Mouse (Mus musculus) myocyte (in vitro differentiated cells): ENCODE data around the gene Sqstm1.

Experiments used
- CEBPB ChIP-seq: IDR thresholded peaks from 2 replicates; pipeline ENCODE4 v1.6.1; 2011; ENCODE audit warnings: mild to moderate bottlenecking, moderate library complexity; ENCODE audit not compliant: poor library complexity, insufficient read depth, severe bottlenecking
- E2F4 ChIP-seq: IDR thresholded peaks from one replicate; pipeline ENCODE4 v1.6.1; 2011; ENCODE audit warnings: mild to moderate bottlenecking, control low read depth, moderate library complexity; ENCODE audit not compliant: insufficient read depth
- MAX ChIP-seq: IDR thresholded peaks from one replicate; pipeline ENCODE4 v1.6.1; 2011; ENCODE audit warnings: low read depth, mild to moderate bottlenecking, control low read depth
- MYOD1 ChIP-seq, 3 experiments: IDR thresholded peaks; one replicate each; pipeline ENCODE4 v1.6.1; 2011; ENCODE audit warnings: control low read depth in 2 of 3, low read depth in 2 of 3, mild to moderate bottlenecking in 2 of 3, moderate library complexity in 1 of 3; ENCODE audit not compliant: insufficient read length in 2 of 3, control insufficient read depth in 1 of 3
- POLR2A ChIP-seq: IDR thresholded peaks from one replicate; pipeline ENCODE4 v1.6.1; 2011; ENCODE audit warnings: low read depth, mild to moderate bottlenecking, control low read depth, moderate library complexity; ENCODE audit not compliant: insufficient read length
- REST ChIP-seq: IDR thresholded peaks from one replicate; pipeline ENCODE4 v1.6.1; 2011; ENCODE audit warnings: mild to moderate bottlenecking, control low read depth, moderate library complexity; ENCODE audit not compliant: insufficient read depth, insufficient read length
- SRF ChIP-seq: IDR thresholded peaks from one replicate; pipeline ENCODE4 v1.6.1; 2011; ENCODE audit warnings: low read depth; ENCODE audit not compliant: control insufficient read depth, insufficient read length
- TCF12 ChIP-seq: IDR thresholded peaks from one replicate; pipeline ENCODE4 v1.6.1; 2011; ENCODE audit warnings: mild to moderate bottlenecking, control low read depth; ENCODE audit not compliant: poor library complexity, insufficient read depth, severe bottlenecking
- TCF3 ChIP-seq: IDR thresholded peaks from one replicate; pipeline ENCODE4 v1.6.1; 2011; ENCODE audit warnings: low read depth, control low read depth; ENCODE audit not compliant: insufficient read length
- USF1 ChIP-seq: IDR thresholded peaks from one replicate; pipeline ENCODE4 v1.6.1; 2011; ENCODE audit warnings: low read depth, mild to moderate bottlenecking, control low read depth, moderate library complexity

DNA sequence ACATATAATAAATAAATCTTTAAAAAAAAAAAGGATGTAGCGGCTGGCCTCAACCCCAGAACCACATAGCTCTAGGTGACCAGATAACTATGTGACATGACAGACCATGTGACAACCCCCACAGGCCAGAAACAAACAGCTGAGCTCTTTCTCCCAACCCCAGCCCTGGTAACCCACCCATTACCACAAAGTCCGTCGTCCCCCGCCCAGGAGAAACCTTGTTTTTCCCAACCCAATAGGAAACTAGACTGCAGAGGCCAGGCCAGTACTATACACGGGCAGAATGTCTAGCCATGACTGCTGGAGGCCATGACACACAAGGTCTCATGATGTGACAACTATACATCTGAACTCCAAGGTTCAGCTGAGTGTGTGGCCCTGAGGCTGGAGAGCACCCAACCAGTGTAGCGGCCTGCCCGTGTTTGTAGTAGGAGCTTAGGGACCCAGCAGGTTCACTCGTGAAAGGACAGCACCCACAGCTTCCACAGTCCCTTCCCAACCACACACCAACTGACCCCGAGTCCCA lies 7.3 kb downstream of the Sqstm1 start:
- TF ChIP-seq TCF3 (no peak), TCF12 (no peak), SRF (no peak), MYOD1 (IDR thresholded peaks at IDR 0.05; ENCODE audit: control insufficient read depth in 1 of 3, insufficient read length in 2 of 3, low read depth in 2 of 3) (no peak), POLR2A (peak; percentile 50), E2F4 (no peak), REST (no peak), USF1 (no peak), CEBPB (no peak), MAX (no peak)
